Mouse (Mus musculus): Measurements from ENCODE around the gene Pram1.
"Not testable (repeated sequence)": the region's sequence is repeated elsewhere in the genome, so short reads cannot be mapped to it uniquely, and the experiment has no call there.

The Pram1 gene

DNA sequence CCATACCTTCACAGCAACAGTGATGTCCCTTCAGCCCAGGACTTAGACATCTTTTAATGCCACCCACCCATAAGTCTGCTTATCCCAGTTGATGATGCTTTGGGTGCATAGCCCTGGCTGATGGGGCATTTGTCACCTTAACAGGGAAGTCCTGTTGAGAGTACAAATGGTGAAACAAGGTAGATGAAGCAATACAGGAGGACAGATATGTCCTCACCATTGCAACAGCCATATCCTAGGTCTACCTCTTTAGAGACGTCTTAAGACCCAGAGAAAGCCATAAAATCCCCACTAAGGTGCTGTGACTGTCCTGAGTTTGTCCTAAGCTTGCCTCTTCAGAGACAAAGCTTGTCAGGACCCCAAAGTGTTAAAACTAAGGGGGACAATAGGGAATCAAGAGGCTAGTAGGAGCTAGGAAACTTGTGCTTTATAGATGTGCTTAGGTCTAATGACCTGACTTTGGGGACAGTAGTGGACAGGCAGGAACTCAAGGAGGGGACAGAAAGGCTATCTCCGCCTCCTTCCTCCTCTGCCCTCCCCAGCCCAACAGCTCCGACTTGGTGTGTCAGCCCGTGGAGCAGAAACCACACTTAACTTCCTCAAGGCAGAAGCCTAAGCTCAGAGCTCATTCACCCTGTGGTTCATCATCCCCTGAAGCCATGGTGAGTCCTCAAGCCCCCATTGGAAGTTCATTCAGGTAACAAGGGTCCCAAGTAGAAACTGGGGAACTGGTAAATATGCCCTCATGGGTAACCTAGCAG is at the start of gene Pram1:
Pram1 (plus strand) TSS at position 541 of the 761 bp plus-strand sequence.
- POLR2A ChIA-PET, result interaction anchor here in 3 of 4 experiments (0.6 to 8.1 kb wide), 14 partner anchors 8 to 169 kb away, joined by 3 to 98 read pairs (median 4); partner anchors contain the start of genes Zfp414 (in 3 of the 3) and Rab11b (in 2 of the 3)
- CTCF ChIA-PET, result interaction anchor here in 1 of 4 experiments (0.6 kb wide), 1 partner anchor 49 kb away, joined by 5 read pairs; no protein-coding TSS in a partner anchor

GRCm38 (mm10) chr17:33597271-33597670 is 40.6 kb upstream of the Pram1 start:
- ChIA-PET CTCF (interaction anchor here in 1 of 4 experiments (1.7 kb wide), 1 partner anchor 605 kb away, joined by 3 read pairs; no protein-coding TSS in a partner anchor), POLR2A (interaction anchor here (0.6 to 1.9 kb wide), 10 partner anchors 11 to 293 kb away, joined by 3 to 7 read pairs (median 4); partner anchors contain the start of genes Kifc1 (in 1 of the 4), Ndufa7 (in 1 of the 4), Rab11b (in 1 of the 4) and Rps28 (in 1 of the 4))

- ChIA-PET POLR2A (interaction anchor here (0.7 to 4.9 kb wide), 27 partner anchors 11 to 311 kb away, joined by 3 to 25 read pairs (median 4); partner anchors contain the start of genes Zfp414 (in 3 of the 4), Ndufa7 (in 2 of the 4), Rab11b (in 2 of the 4) and Rps28 (in 2 of the 4)), CTCF (interaction anchor here in 2 of 4 experiments (0.6 to 1.7 kb wide), 3 partner anchors 12 to 606 kb away, joined by 3 read pairs; no protein-coding TSS in a partner anchor)
These were observed 39.4 kb upstream of the Pram1 start for GRCm38 (mm10) chr17:33598506-33598905.

DNA sequence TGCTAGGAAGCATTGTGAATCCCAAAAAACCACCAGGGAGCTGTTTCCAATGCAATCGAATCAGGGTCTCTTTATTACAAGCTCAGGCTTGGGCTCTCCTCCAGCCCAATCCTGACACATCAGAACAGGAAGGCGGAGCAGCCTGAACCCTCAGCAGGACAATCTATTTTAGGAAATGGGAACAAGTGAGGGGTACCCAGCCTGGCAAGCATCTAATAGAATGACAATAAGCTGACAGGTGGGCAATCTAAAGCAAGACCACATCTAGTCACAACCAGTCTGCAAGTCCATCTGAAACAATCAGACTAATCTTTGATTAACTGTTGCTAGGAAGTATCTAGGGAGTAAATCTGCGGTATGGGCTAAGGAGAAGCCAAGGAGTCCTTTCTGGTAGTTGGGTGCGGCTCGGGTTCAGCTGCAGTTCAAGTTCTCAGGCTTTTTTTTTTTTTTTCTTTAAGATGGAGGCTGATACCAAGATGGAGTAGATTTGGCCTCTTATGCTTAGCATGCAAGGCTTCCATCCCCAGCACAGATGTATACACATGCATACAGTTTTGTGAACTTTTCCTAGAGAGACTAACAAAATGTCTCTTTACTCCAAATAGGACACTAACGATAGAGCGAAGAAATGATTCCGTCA is 37.9 kb upstream of the Pram1 start:
- ChIA-PET CTCF (interaction anchor here (0.6 to 1.2 kb wide), 7 partner anchors 14 to 1385 kb away, joined by 3 to 12 read pairs (median 3); no protein-coding TSS in a partner anchor), POLR2A (interaction anchor here (0.5 to 4.9 kb wide), 56 partner anchors 9 to 1781 kb away, joined by 3 to 48 read pairs (median 4); partner anchors contain the start of genes Zfp414 (in 4 of the 4), Rab11b (in 3 of the 4), Angptl4 (in 1 of the 4) and Daxx (in 1 of the 4))

GRCm38 (mm10) chr17:33600831-33601230 is 37.0 kb upstream of the Pram1 start:
- ChIA-PET CTCF (interaction anchor here in 3 of 4 experiments (0.7 to 1.7 kb wide), 3 partner anchors 14 to 127 kb away, joined by 3 to 7 read pairs (median 4); no protein-coding TSS in a partner anchor), POLR2A (interaction anchor here (0.6 to 4.9 kb wide), 40 partner anchors 9 to 732 kb away, joined by 3 to 48 read pairs (median 5); partner anchors contain the start of genes Zfp414 (in 3 of the 4), Rab11b (in 2 of the 4), Daxx (in 1 of the 4) and Ndufa7 (in 1 of the 4))

- ChIA-PET CTCF (interaction anchor here in 1 of 4 experiments (1.7 kb wide), 1 partner anchor 15 kb away, joined by 7 read pairs; no protein-coding TSS in a partner anchor), POLR2A (interaction anchor here (0.5 to 4.9 kb wide), 42 partner anchors 10 to 780 kb away, joined by 3 to 48 read pairs (median 4); partner anchors contain the start of genes March2 (in 2 of the 4), Ndufa7 (in 2 of the 4), Rab11b (in 2 of the 4) and Rps28 (in 2 of the 4))
These were observed 35.9 kb upstream of the Pram1 start for GRCm38 (mm10) chr17:33601947-33602346.

- POLR2A ChIA-PET, result interaction anchor here in 1 of 4 experiments (0.6 to 1.0 kb wide), 2 partner anchors 21 to 68 kb away, joined by 4 to 5 read pairs; partner anchors contain the start of gene Zfp414
- CTCF ChIA-PET, result interaction anchor here in 1 of 4 experiments (0.7 kb wide), 1 partner anchor 187 kb away, joined by 4 read pairs; no protein-coding TSS in a partner anchor
These were observed 30.6 kb upstream of the Pram1 start for GRCm38 (mm10) chr17:33607273-33607672.

- POLR2A ChIA-PET, result interaction anchor here in 2 of 4 experiments (0.9 to 1.7 kb wide), 2 partner anchors 9 to 214 kb away, joined by 3 to 4 read pairs; partner anchors contain the start of genes Ndufa7 (in 1 of the 2) and Rps28 (in 1 of the 2)
- CTCF ChIA-PET, result no interaction called here
These were observed 27.3 kb upstream of the Pram1 start for GRCm38 (mm10) chr17:33610548-33610947.

DNA sequence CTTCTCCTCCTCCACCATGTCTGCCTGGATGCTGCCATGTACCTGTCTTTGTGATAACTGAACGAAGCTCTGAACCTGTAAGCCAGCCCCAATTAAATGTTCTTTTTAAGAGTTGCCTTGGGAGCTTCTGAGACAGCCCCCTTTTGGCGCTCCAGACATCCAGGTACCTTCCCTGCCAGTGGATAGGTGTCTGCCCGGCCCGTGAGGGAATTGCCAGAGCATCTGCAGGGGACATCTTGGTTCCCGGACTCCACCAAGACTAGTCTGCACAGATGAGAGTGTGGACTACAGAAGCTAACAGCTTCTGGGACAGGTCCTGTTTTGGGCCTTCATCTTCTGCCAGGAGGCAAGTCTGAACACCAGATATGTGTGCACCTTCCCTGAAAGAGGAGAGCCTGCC is 24.1 kb upstream of the Pram1 start:
- CTCF ChIA-PET, result not testable (repeated sequence)
- POLR2A ChIA-PET, result interaction anchor here (0.6 to 2.0 kb wide), 7 partner anchors 11 to 144 kb away, joined by 3 to 17 read pairs (median 4); partner anchors contain the start of genes Zfp414 (in 3 of the 4) and March2 (in 1 of the 4)

- CTCF ChIA-PET, result no interaction called here
- POLR2A ChIA-PET, result interaction anchor here (0.6 to 3.5 kb wide), 5 partner anchors 15 to 29 kb away, joined by 3 to 48 read pairs (median 22); no protein-coding TSS in a partner anchor
These were observed 10.6 kb upstream of the Pram1 start for GRCm38 (mm10) chr17:33627281-33627680.

DNA sequence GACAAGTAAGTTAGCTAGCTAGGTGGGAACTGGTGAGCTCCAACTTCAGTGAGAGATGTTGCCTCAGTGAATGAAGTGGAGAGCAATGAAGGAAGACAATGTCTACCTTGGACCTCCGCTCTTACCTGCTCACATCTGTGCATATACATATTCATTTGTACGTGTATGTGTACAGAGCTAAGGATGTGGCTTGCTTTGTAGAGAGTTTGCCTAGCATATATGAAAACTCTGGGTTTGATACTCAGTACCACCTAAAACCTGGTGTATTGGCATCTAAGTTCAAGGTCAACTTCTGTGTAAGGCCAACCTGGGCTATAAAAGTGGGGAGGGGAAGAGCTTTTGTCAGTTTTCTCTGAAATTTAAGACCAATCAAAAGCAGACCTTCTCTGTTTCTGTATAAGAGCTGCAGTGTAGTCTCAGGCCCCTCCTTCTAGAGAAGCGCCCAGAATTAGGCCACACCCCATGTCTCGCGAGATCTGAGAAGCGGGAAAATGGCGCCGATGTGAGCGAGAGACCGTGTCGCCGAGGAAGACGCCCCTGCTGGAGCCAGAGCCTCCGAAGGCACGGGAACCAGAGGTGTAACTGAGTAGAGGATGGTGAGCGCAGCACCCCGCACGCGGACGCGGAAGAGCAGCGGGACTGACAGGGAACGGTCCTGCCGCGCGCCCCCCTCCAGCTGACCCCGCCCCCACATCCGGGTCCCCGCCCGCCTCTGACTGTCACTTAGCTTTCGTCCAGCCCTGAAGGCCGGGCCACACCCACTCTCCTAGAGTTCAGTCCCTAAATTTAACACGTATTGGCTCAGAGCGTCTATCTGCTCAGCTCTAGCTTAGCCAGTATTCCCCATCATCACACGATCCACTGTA is 9.0 kb upstream of the Pram1 start, which contains the start of gene Zfp414:
Zfp414 (plus strand) TSS at position 470 of the 866 bp plus-strand sequence.
- ChIA-PET POLR2A (interaction anchor here (0.6 to 3.5 kb wide), 85 partner anchors 9 to 662 kb away, joined by 3 to 48 read pairs (median 5); partner anchors contain the start of genes Pram1 (in 3 of the 4), Rab11b (in 3 of the 4), B3galt4 (in 2 of the 4) and March2 (in 2 of the 4)), CTCF (interaction anchor here in 3 of 4 experiments (0.5 to 1.3 kb wide), 7 partner anchors 15 to 1050 kb away, joined by 3 to 6 read pairs (median 3); partner anchors contain the start of gene Rab11b (in 1 of the 3))

- CTCF ChIA-PET, result interaction anchor here in 3 of 4 experiments (0.5 to 1.3 kb wide), 6 partner anchors 15 to 1050 kb away, joined by 3 to 6 read pairs (median 3); no protein-coding TSS in a partner anchor
- POLR2A ChIA-PET, result interaction anchor here (0.6 to 3.5 kb wide), 70 partner anchors 8 to 663 kb away, joined by 3 to 48 read pairs (median 5); partner anchors contain the start of genes Pram1 (in 3 of the 4), B3galt4 (in 2 of the 4), March2 (in 2 of the 4) and Ndufa7 (in 2 of the 4)
These were observed 8.2 kb upstream of the Pram1 start for GRCm38 (mm10) chr17:33629487-33630125.

DNA sequence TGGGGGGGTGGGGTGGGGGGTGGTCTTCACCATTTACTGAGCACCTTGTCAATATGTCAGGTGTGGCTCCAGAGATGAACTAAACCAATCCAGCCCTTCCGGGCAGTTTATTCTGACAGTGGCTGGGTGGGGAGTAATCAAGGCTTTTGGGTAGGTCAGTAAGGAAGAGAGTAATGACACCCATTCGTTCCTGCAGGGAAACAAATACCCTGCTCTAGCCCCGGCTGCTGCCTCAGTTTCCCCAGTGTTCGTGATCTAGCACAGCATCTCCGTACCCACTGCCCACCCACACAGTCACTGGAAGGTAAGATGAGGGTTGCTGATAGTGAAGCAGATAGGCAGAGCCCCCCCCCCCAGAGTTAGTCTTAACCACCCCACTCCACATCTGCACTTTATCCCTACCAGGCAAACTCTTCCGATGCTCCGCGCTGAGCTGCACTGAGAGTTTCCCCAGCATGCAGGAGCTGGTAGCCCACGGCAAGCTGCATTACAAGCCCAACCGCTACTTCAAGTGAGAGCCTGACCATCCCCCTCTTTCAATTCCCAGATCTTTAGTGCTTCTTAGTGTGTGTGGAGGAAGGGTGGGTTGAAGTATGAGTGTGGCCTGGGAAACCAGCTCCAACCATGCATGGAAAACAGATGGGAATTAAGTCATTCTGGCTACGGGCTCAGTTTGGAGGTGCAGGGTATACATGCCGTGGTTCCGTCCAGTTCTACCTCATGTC is 7.5 kb upstream of the Pram1 start:
- ChIA-PET POLR2A (interaction anchor here (0.6 to 3.5 kb wide), 18 partner anchors 8 to 196 kb away, joined by 3 to 48 read pairs (median 4); partner anchors contain the start of gene Pram1 (in 1 of the 4)), CTCF (interaction anchor here in 1 of 4 experiments (0.6 kb wide), 1 partner anchor 274 kb away, joined by 3 read pairs; no protein-coding TSS in a partner anchor)

GRCm38 (mm10) chr17:33631236-33631635 is 6.6 kb upstream of the Pram1 start:
- POLR2A ChIA-PET, result interaction anchor here in 2 of 4 experiments (1.0 to 3.0 kb wide), 4 partner anchors 10 to 54 kb away, joined by 3 to 17 read pairs (median 4); no protein-coding TSS in a partner anchor
- CTCF ChIA-PET, result no interaction called here

- ChIA-PET CTCF (no interaction called here), POLR2A (interaction anchor here in 2 of 4 experiments (0.6 to 3.0 kb wide), 7 partner anchors 9 to 87 kb away, joined by 3 to 17 read pairs (median 4); partner anchors contain the start of gene March2 (in 1 of the 2))
These were observed 6.1 kb upstream of the Pram1 start for GRCm38 (mm10) chr17:33631796-33632195.

Data from embryonic stem cell, embryonic (primary cell).